Mouse (Mus musculus): ENCODE data around the gene Faim. TPM values are rescaled to one million over a fixed set of nuclear protein-coding genes. Genes with fewer than 3 reads are reported as not detected.

Gene Faim
- total and polyA plus RNA-seq, 3 experiments, result 30.7 to 53.6 TPM; not detected in 1

DNA sequence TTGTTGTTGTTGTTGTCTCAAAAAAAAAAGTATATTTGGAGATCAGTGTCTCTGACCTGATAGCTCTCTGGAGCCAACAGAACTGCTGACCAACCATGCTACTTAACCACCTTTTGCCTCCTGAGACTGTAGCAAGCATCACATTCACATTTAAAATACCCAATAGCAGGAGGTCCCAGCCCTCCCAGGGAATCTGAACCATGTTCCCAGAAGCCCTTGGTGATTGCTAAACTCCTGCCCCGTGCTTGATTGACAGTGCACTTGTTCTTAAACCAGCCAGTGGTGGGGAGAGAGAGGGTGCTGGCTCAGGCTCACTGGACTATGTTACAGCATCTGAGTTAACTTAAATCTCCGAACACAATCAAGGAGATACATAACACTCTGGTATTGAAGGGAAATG lies 11.3 kb upstream of the Faim start:
- Histone ChIP-seq H3K79me2 (ENCODE audit: control insufficient read depth, insufficient read depth, low read length, poor library complexity) (no peaks in the 10 kb centered on the region), H3K27ac (ENCODE audit: control insufficient read depth, low read depth, low read length) (no peak overlapping the region), H3K4me1 (ENCODE audit: control insufficient read depth in 1 of 2, insufficient read depth in 2 of 2, low read length in 2 of 2) (no peaks in the 10 kb centered on the region), H3K4me3 (ENCODE audit: control insufficient read depth in 1 of 2, insufficient read depth in 1 of 2, low read depth in 2 of 2, low read length in 2 of 2) (no peak overlapping the region), H3K27me3 (ENCODE audit: control insufficient read depth in 1 of 2, insufficient read depth in 2 of 2, low read length in 2 of 2) (peaks cover 0 to 4% of the 10 kb centered on the region in 2 experiments; a peak in 2 of 4 replicates), H3K9ac (ENCODE audit: control insufficient read depth, low read depth, low read length, poor library complexity, severe bottlenecking) (no peak overlapping the region), H3K36me3 (ENCODE audit: control insufficient read depth in 1 of 2, insufficient read depth in 2 of 2, low read length in 2 of 2) (no peaks in the 10 kb centered on the region), H3K9me3 (replicated peaks; ENCODE audit: insufficient read depth, low read length) (no peaks in the 10 kb centered on the region)
- TF ChIP-seq CHD1 (IDR thresholded peaks at IDR 0.05; ENCODE audit: low read depth, low read length) (no peak), RAD21 (IDR thresholded peaks at IDR 0.05; ENCODE audit: low read depth, low read length) (no peak), EP300 (IDR thresholded peaks at IDR 0.05; ENCODE audit: low read depth in 1 of 2, low read length in 2 of 2) (no peak), GATA1 (IDR thresholded peaks at IDR 0.05; ENCODE audit: low read depth, low read length) (no peak), ELF1 (IDR thresholded peaks at IDR 0.05; ENCODE audit: low read depth, low read length) (no peak), MAFK (IDR thresholded peaks at IDR 0.05; ENCODE audit: borderline replicate concordance, low read depth, low read length) (no peak), E2F4 (IDR thresholded peaks at IDR 0.05; ENCODE audit: borderline replicate concordance, low read depth, low read length) (no peak), MYB (IDR thresholded peaks at IDR 0.05; ENCODE audit: low read depth, low read length) (no peak), KAT2A (conservative IDR thresholded peaks at IDR 0.05; ENCODE audit: low read depth, low read length) (no peak), TCF12 (IDR thresholded peaks at IDR 0.05; ENCODE audit: low read depth, low read length) (no peak), TBP (IDR thresholded peaks at IDR 0.05; ENCODE audit: low read depth, low read length) (no peak), CHD2 (IDR thresholded peaks at IDR 0.05; ENCODE audit: low read length) (no peak), SMC3 (IDR thresholded peaks at IDR 0.05; ENCODE audit: low read depth, low read length) (no peak), ZMIZ1 (IDR thresholded peaks at IDR 0.05; ENCODE audit: low read depth, low read length) (no peak)
- DNase-seq (ENCODE audit: low read depth, low spot score), result no peak

- Histone ChIP-seq H3K79me2 (ENCODE audit: control insufficient read depth, insufficient read depth, low read length, poor library complexity) (no peaks in the 10 kb centered on the region), H3K4me3 (ENCODE audit: control insufficient read depth in 1 of 2, insufficient read depth in 1 of 2, low read depth in 2 of 2, low read length in 2 of 2) (no peak overlapping the region), H3K27ac (ENCODE audit: control insufficient read depth, low read depth, low read length) (no peak overlapping the region), H3K9ac (ENCODE audit: control insufficient read depth, low read depth, low read length, poor library complexity, severe bottlenecking) (no peak overlapping the region), H3K36me3 (ENCODE audit: control insufficient read depth in 1 of 2, insufficient read depth in 2 of 2, low read length in 2 of 2) (no peaks in the 10 kb centered on the region), H3K9me3 (replicated peaks; ENCODE audit: insufficient read depth, low read length) (no peaks in the 10 kb centered on the region), H3K27me3 (ENCODE audit: control insufficient read depth in 1 of 2, insufficient read depth in 2 of 2, low read length in 2 of 2) (peaks cover 0 to 4% of the 10 kb centered on the region in 2 experiments; a peak in 2 of 4 replicates), H3K4me1 (ENCODE audit: control insufficient read depth in 1 of 2, insufficient read depth in 2 of 2, low read length in 2 of 2) (no peaks in the 10 kb centered on the region; a peak in 1 of 4 replicates)
- no peak for TF ChIP-seq UBTF (IDR thresholded peaks at IDR 0.05; ENCODE audit: borderline replicate concordance, insufficient read depth, low read depth, low read length)
- TF ChIP-seq POLR2A (IDR thresholded peaks at IDR 0.05; ENCODE audit: control insufficient read depth in 1 of 2, insufficient read depth in 1 of 2, low read depth in 1 of 2, low read length in 2 of 2, poor library complexity in 1 of 2), result no peak
- no peak for TF ChIP-seq ELF1 (IDR thresholded peaks at IDR 0.05; ENCODE audit: low read depth, low read length)
- no peak for TF ChIP-seq CHD1 (IDR thresholded peaks at IDR 0.05; ENCODE audit: low read depth, low read length)
- TF ChIP-seq USF2 (IDR thresholded peaks at IDR 0.05; ENCODE audit: borderline replicate concordance in 1 of 2, insufficient read depth in 1 of 2, low read depth in 1 of 2, low read length in 2 of 2), result no peak
- TF ChIP-seq ZMIZ1 (IDR thresholded peaks at IDR 0.05; ENCODE audit: low read depth, low read length), result no peak
- no peak for TF ChIP-seq POLR2AphosphoS2 (IDR thresholded peaks at IDR 0.05; ENCODE audit: low read length)
- no peak for TF ChIP-seq USF1 (IDR thresholded peaks at IDR 0.05; ENCODE audit: low read depth, low read length)
- no peak for TF ChIP-seq ZC3H11A (IDR thresholded peaks at IDR 0.05; ENCODE audit: low read depth, low read length)
- no peak for TF ChIP-seq EP300 (IDR thresholded peaks at IDR 0.05; ENCODE audit: low read depth in 1 of 2, low read length in 2 of 2)
- no peak for TF ChIP-seq CTCF (IDR thresholded peaks at IDR 0.05 in 2 of 3, conservative IDR thresholded peaks at IDR 0.05 in 1 of 3; ENCODE audit: control insufficient read depth in 1 of 3, insufficient read depth in 1 of 3, low read depth in 2 of 3, low read length in 3 of 3, poor library complexity in 1 of 3, severe bottlenecking in 1 of 3)
- no peak for TF ChIP-seq POLR2AphosphoS5 (IDR thresholded peaks at IDR 0.05; ENCODE audit: borderline replicate concordance, low read depth, low read length)
- no peak for TF ChIP-seq HCFC1 (IDR thresholded peaks at IDR 0.05; ENCODE audit: low read depth, low read length)
- TF ChIP-seq NRF1 (IDR thresholded peaks at IDR 0.05; ENCODE audit: insufficient read depth, low read depth, low read length, poor library complexity, severe bottlenecking), result no peak
- TF ChIP-seq TBP (IDR thresholded peaks at IDR 0.05; ENCODE audit: low read depth, low read length), result no peak
- TF ChIP-seq ZKSCAN1 (IDR thresholded peaks at IDR 0.05; ENCODE audit: low read depth, low read length), result no peak
- no peak for DNase-seq (ENCODE audit: low read depth, low spot score)
Measured at GRCm38 (mm10) chr9:98976081-98976480, 10.1 kb upstream of the Faim start.
